Mouse (Mus musculus): ENCODE results near the gene Olfr1395. TPM values are rescaled to one million over a fixed set of nuclear protein-coding genes. Genes with fewer than 3 reads are reported as not detected.

The Olfr1395 gene
- not detected in 2 replicates for polyA plus RNA-seq (2015; fragmentation: Nextera tagmentation; extraction: Ambion mirVana)

DNA sequence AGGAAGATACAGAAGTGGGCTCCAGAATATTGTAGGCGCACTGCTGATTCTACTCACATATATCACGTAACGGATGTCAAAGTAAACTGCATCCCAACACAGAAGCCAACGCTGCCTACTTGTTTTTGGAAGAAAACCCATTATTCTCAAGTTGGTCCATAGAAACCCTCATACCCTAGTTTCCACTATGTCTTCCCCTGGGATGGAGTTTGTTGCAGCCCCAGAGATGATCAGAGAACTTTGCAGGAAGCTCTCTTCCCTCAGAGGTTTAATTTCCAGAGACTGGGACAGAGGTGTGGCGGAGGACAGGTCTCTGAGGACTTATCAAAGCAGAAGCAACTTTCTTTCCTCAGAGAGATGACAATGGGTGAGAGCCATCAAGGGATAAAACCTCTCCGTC lies at the start of gene Olfr1395:
Gene Olfr1395 (plus strand): TSS at position 301 of the 400 bp plus-strand sequence.

DNA sequence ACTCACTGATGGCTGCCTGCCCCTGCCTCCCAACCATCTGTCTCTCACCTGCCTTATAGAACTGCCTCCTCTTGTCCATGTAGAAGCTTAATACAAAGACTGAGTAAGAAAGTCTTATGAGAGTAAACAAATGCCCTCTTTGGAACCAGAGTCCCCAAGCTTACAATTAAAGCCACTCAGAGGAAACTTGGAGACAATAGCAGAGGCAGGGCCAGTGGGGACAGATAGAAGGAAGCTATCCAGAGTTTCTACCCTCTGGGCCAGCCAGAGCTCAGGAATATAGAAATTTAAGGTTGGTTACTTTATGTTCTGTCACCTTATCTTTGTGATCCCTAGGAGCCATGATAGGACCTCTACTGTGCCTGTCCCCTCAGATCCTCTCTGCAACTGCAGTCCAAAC lies 27.3 kb upstream of the Olfr1395 start, which contains the start of gene Olfr1396:
Gene Olfr1396 (minus strand): TSS at position 101 of the 400 bp plus-strand sequence.

DNA sequence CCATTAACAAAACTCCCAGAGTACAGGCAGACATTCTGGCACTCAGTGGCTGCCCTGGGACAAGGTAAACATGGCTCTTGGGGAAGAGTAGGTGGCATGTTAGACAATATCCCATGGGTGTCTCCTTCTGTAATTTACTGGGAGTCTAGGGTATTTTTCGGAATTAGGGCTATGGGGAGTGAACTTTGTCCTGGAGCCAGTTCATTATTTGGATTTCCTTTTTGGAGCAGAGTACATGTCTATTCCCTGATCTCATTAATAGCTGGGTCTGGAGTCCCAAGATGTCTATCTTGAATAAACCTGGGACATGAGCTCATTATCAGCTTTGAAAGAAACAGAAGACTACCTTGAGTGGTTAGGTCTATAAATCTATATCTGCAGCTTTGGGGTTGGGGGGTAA lies 12.0 kb downstream of the Olfr1395 start, which contains the start of gene Olfr1394:
Gene Olfr1394 (plus strand): TSS at position 301 of the 400 bp plus-strand sequence.

DNA sequence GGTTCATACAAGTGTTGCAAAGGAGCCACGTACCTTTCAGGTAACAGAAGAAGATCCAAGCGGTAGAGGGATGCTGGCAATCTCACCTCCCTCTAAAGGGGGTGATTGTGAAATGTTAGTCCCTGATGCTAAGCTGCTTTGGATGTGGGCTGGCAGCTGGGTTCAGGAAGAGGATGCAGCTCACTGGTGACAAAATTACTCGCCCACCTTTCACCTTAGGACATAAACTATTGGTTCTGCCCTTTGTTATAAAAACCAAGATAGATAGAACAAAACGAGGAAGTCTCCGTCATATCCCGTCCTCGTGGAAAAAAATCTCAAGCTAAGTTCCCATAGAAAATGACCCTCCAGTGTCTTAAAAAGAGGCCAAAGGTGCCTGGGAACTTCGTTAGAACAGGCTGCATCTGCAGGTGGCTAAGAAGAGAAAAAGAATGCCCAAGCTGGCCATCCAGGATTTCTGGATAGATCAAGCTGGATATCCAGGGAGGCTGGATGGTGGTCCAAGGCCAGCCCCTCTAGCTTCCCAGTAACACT lies 44.9 kb downstream of the Olfr1395 start, which contains the start of gene Btnl9:
Gene Btnl9 (minus strand): TSS at position 205 of the 534 bp plus-strand sequence.

Other genes starting within 250 kb of the Olfr1395 start
- 0.43 and 0.76 TPM in 2 replicates for gene Gm5431, start 240.1 kb upstream of the Olfr1395 start, polyA plus RNA-seq (2015; fragmentation: Nextera tagmentation; extraction: Ambion mirVana)
- 8.9 and 10.8 TPM in 2 replicates for gene Psme2b, start 196.1 kb upstream of the Olfr1395 start, polyA plus RNA-seq (2015; fragmentation: Nextera tagmentation; extraction: Ambion mirVana)
- gene Olfr56, start 163.4 kb upstream of the Olfr1395 start, polyA plus RNA-seq (2015; fragmentation: Nextera tagmentation; extraction: Ambion mirVana) = 0.04 and 0.17 TPM in 2 replicates
- gene 9930111J21Rik1, start 162.9 kb upstream of the Olfr1395 start, polyA plus RNA-seq (2015; fragmentation: Nextera tagmentation; extraction: Ambion mirVana) = 0.50 and 0.68 TPM in 2 replicates
- gene Gm12185, start 150.0 kb upstream of the Olfr1395 start, polyA plus RNA-seq (2015; fragmentation: Nextera tagmentation; extraction: Ambion mirVana) = 0.03 TPM in 1 of 2 replicates, not detected in the other
- gene Tgtp1, start 148.1 kb upstream of the Olfr1395 start, polyA plus RNA-seq (2015; fragmentation: Nextera tagmentation; extraction: Ambion mirVana) = 4.0 and 5.6 TPM in 2 replicates
- 0.85 and 1.5 TPM in 2 replicates for gene 9930111J21Rik2, start 91.0 kb upstream of the Olfr1395 start, polyA plus RNA-seq (2015; fragmentation: Nextera tagmentation; extraction: Ambion mirVana)
- 2.5 and 3.0 TPM in 2 replicates for gene Tgtp2, start 78.1 kb upstream of the Olfr1395 start, polyA plus RNA-seq (2015; fragmentation: Nextera tagmentation; extraction: Ambion mirVana)
- gene Ifi47, start 65.7 kb upstream of the Olfr1395 start, polyA plus RNA-seq (2015; fragmentation: Nextera tagmentation; extraction: Ambion mirVana) = 8.3 and 10.9 TPM in 2 replicates
- 0.08 TPM in 1 of 2 replicates, not detected in the other for gene Olfr1396, start 27.4 kb upstream of the Olfr1395 start, polyA plus RNA-seq (2015; fragmentation: Nextera tagmentation; extraction: Ambion mirVana)
- not detected in 2 replicates for gene Olfr1394, start 12.1 kb downstream of the Olfr1395 start, polyA plus RNA-seq (2015; fragmentation: Nextera tagmentation; extraction: Ambion mirVana)
- gene Btnl9, start 44.9 kb downstream of the Olfr1395 start, polyA plus RNA-seq (2015; fragmentation: Nextera tagmentation; extraction: Ambion mirVana) = 1.8 and 5.9 TPM in 2 replicates
- 13.7 and 19.6 TPM in 2 replicates for gene Zfp62, start 61.0 kb downstream of the Olfr1395 start, polyA plus RNA-seq (2015; fragmentation: Nextera tagmentation; extraction: Ambion mirVana)
- 46.9 and 73.3 TPM in 2 replicates for gene Mgat1, start 101.9 kb downstream of the Olfr1395 start, polyA plus RNA-seq (2015; fragmentation: Nextera tagmentation; extraction: Ambion mirVana)
- 0.13 TPM in 1 of 2 replicates, not detected in the other for gene Olfr1393, start 136.0 kb downstream of the Olfr1395 start, polyA plus RNA-seq (2015; fragmentation: Nextera tagmentation; extraction: Ambion mirVana)
- gene Olfr1392, start 143.0 kb downstream of the Olfr1395 start, polyA plus RNA-seq (2015; fragmentation: Nextera tagmentation; extraction: Ambion mirVana) = 0.04 TPM in 1 of 2 replicates, not detected in the other
- not detected in 2 replicates for gene Olfr10, start 162.5 kb downstream of the Olfr1395 start, polyA plus RNA-seq (2015; fragmentation: Nextera tagmentation; extraction: Ambion mirVana)
- not detected in 2 replicates for gene Olfr1391, start 180.5 kb downstream of the Olfr1395 start, polyA plus RNA-seq (2015; fragmentation: Nextera tagmentation; extraction: Ambion mirVana)
- not detected in 2 replicates for gene Olfr1390, start 192.9 kb downstream of the Olfr1395 start, polyA plus RNA-seq (2015; fragmentation: Nextera tagmentation; extraction: Ambion mirVana)

All from adrenal gland, postnatal 0 days (tissue).